Mouse (Mus musculus): ENCODE measurements at regions not wholly inside any gene's neighbourhood (a gene's known extent, or its start where the extent isn't known, plus 50 kb on each side); places are given as distances from the start of the nearest gene placed in this dataset.

GRCm38 (mm10) chr1:24832246-24832645 lies 153.8 kb downstream of the Lmbrd1 start:
- no peak for DNase-seq (ENCODE audit: extremely low spot score in 1 of 2, low spot score in 1 of 2)

DNA sequence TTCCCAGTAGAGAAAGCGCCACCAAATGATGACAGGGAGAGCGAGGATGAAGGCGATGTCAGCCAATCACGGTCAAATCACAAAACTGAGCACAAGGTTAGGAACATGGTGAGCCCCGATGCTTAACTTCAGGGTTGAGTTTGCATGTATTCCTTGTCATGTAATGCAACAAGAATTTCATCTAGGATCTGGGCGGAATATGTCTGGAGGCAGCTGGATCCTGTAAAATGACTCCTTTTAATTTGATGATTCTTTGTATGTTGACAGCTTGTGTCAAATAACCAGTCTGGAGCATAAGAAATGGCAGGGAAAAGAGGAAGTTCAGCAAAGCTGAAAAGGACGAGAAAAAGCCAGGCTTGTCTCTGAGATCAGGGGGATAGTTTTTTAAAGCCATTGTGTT lies 188.4 kb downstream of the Lmbrd1 start:
- peak in 1 of 2 experiments; percentile 15 for DNase-seq (ENCODE audit: extremely low spot score in 1 of 2, low spot score in 1 of 2)

GRCm38 (mm10) chr1:24869772-24870171 lies 191.3 kb downstream of the Lmbrd1 start:
- DNase-seq (ENCODE audit: extremely low spot score in 1 of 2, low spot score in 1 of 2), result peak; percentile 3 to 22

DNA sequence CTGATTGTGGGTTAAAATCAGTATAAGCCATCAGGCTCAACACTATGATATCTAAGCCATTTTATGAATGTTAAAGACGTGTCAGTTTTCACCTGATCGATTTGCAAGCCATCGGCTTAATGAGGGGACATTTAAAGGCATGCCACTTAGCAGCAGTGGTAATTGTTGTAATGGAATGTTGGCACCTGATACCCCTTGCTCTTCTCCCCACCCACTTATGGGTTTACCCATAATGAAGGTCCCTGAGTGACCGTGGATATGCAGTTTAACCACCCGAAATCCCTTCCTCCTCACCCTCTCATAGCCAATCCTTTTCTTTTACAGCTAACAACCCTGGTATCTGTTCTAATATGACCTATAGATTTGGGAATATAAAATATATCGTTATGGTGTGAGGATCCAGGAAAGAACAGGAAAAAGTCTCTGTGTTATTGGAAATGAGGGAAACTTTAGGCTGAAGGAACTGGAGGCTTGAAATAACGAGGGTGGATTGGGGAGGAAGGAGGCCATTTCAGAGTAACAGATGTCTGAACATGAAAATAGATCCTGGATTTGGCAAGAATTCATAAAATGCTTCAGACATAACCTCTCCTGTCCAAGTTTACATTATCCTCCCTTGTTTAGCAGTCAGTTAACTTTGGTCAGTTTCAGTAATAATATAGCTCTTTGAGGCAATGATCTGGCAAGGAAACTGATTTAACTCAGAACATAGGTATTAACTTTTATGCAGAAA lies 192.4 kb downstream of the Lmbrd1 start:
- no peak for DNase-seq (ENCODE audit: extremely low spot score in 1 of 2, low spot score in 1 of 2)

- DNase-seq (ENCODE audit: extremely low spot score in 1 of 2, low spot score in 1 of 2), result no peak
These were observed 198.6 kb downstream of the Lmbrd1 start for GRCm38 (mm10) chr1:24877014-24877413.

GRCm38 (mm10) chr1:24883638-24884037 lies 205.2 kb downstream of the Lmbrd1 start:
- DNase-seq (ENCODE audit: extremely low spot score in 1 of 2, low spot score in 1 of 2), result no peak

DNA sequence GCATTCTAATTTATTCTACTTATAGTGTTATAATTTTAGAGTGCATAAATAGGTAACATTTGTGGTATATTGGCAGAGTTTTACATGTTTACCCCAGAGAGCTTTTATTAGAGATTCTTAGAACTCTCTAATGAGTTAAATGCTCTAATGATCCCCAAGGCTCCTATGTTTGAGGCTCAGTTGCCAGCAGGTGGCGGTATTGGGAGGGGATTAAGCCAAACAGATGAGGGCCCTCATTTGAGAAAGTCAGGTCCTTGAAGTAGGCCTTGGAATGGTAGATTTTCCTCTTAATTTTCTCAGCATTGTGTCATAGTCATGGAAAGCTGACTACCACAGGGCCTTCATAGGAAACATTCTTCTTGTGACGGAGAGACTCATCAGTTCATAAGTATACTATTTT lies 222.8 kb downstream of the Lmbrd1 start:
- DNase-seq (ENCODE audit: extremely low spot score in 1 of 2, low spot score in 1 of 2), result peak; percentile 56 to 90

- peak in 1 of 2 experiments; percentile 2 for DNase-seq (ENCODE audit: extremely low spot score in 1 of 2, low spot score in 1 of 2)
These were observed 260.2 kb downstream of the Lmbrd1 start for GRCm38 (mm10) chr1:24938303-24939263.

- no peak for DNase-seq (ENCODE audit: extremely low spot score in 1 of 2, low spot score in 1 of 2)
These were observed 264.4 kb downstream of the Lmbrd1 start for GRCm38 (mm10) chr1:24942757-24943296.

- DNase-seq (ENCODE audit: extremely low spot score in 1 of 2, low spot score in 1 of 2), result no peak
These were observed 265.0 kb downstream of the Lmbrd1 start for GRCm38 (mm10) chr1:24943451-24943850.

- no peak for DNase-seq (ENCODE audit: extremely low spot score in 1 of 2, low spot score in 1 of 2)
These were observed 294.3 kb downstream of the Lmbrd1 start for GRCm38 (mm10) chr1:24972681-24973080.

GRCm38 (mm10) chr1:25008456-25009169 lies 330.2 kb downstream of the Lmbrd1 start:
- DNase-seq (ENCODE audit: extremely low spot score in 1 of 2, low spot score in 1 of 2), result peak; percentile 1 to 16

GRCm38 (mm10) chr1:25012754-25013153 lies 334.3 kb downstream of the Lmbrd1 start:
- DNase-seq (ENCODE audit: extremely low spot score in 1 of 2, low spot score in 1 of 2), result no peak
